Mouse (Mus musculus) MEL (cell line): Measurements from ENCODE around the gene Med23.

ENCODE experiments used
- CHD2 ChIP-seq: IDR thresholded peaks from 2 replicates; pipeline ENCODE4 v1.6.1; 2011; ENCODE audit warnings: low read length, improper control_type of control experiment
- CTCF ChIP-seq, 3 experiments: IDR thresholded peaks in 2 of 3; conservative IDR thresholded peaks in 1 of 3; 2 replicates each; pipeline ENCODE4 v1.5.1; 2011 to 2012; ENCODE audit warnings: low read length in 3 of 3, low read depth in 2 of 3, mild to moderate bottlenecking in 2 of 3, improper control_type of control experiment in 1 of 3, inconsistent platforms in 1 of 3, mixed read lengths in 1 of 3, moderate library complexity in 1 of 3; ENCODE audit not compliant: control insufficient read depth in 1 of 3, insufficient read depth in 1 of 3, poor library complexity in 1 of 3, severe bottlenecking in 1 of 3
- ELF1 ChIP-seq: IDR thresholded peaks from 2 replicates; pipeline ENCODE4 v1.6.1; 2014; ENCODE audit warnings: low read depth, mild to moderate bottlenecking, inconsistent platforms, low read length, improper control_type of control experiment, moderate library complexity
- EP300 ChIP-seq, 2 experiments: IDR thresholded peaks; 2 replicates each; pipeline ENCODE4 v1.6.1; 2011; ENCODE audit warnings: improper control_type of control experiment in 2 of 2, low read length in 2 of 2, low read depth in 1 of 2, mild to moderate bottlenecking in 1 of 2
- MAZ ChIP-seq: IDR thresholded peaks from 2 replicates; pipeline ENCODE4 v1.6.1; 2012; ENCODE audit warnings: low read depth, mild to moderate bottlenecking, inconsistent platforms, low read length, improper control_type of control experiment
- MYB ChIP-seq: IDR thresholded peaks from 2 replicates; pipeline ENCODE4 v1.6.1; 2011; ENCODE audit warnings: mild to moderate bottlenecking, low read depth, low read length, improper control_type of control experiment
- POLR2A ChIP-seq, 2 experiments: IDR thresholded peaks; 2 replicates each; pipeline ENCODE4 v1.6.1; 2011 to 2012; ENCODE audit warnings: low read length in 2 of 2, mild to moderate bottlenecking in 2 of 2, control low read depth in 1 of 2, improper control_type of control experiment in 1 of 2, low read depth in 1 of 2, moderate library complexity in 1 of 2; ENCODE audit not compliant: control insufficient read depth in 1 of 2, insufficient read depth in 1 of 2, poor library complexity in 1 of 2
- TCF12 ChIP-seq: IDR thresholded peaks from 2 replicates; pipeline ENCODE4 v1.6.1; 2014; ENCODE audit warnings: low read depth, mild to moderate bottlenecking, inconsistent platforms, low read length, improper control_type of control experiment, moderate library complexity
- UBTF ChIP-seq: IDR thresholded peaks from 2 replicates; pipeline ENCODE4 v1.6.1; 2012; ENCODE audit warnings: low read depth, mild to moderate bottlenecking, inconsistent platforms, low read length, improper control_type of control experiment, moderate library complexity, borderline replicate concordance; ENCODE audit not compliant: insufficient read depth

DNA sequence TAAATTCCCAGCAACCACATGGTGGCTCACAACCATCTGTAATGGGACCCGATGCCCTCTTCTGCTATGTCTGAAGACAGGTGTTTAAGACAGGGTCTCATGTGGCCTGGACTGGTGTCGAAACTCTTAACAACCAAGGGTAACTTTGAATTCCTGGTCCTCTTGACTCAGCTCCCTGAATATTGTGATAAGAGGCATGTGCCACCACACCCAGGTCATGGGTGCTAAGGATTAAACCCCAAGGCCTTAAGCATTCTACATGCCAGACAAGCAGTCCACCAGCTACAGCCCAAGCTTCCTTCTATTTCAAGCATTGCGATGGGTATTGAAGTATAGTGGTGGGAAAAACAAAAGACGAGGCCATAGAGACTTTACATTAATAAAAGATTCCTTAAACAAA is 41.6 kb upstream of the Med23 start:
- TF ChIP-seq EP300 (IDR thresholded peaks at IDR 0.05; ENCODE audit: low read depth in 1 of 2, low read length in 2 of 2) (no peak), UBTF (no peak), CTCF (IDR thresholded peaks at IDR 0.05 in 2 of 3, conservative IDR thresholded peaks at IDR 0.05 in 1 of 3; ENCODE audit: control insufficient read depth in 1 of 3, insufficient read depth in 1 of 3, low read depth in 2 of 3, low read length in 3 of 3, poor library complexity in 1 of 3, severe bottlenecking in 1 of 3) (no peak), MAZ (no peak), CHD2 (no peak), ELF1 (no peak), MYB (no peak), POLR2A (IDR thresholded peaks at IDR 0.05; ENCODE audit: control insufficient read depth in 1 of 2, insufficient read depth in 1 of 2, low read depth in 1 of 2, low read length in 2 of 2, poor library complexity in 1 of 2) (no peak), TCF12 (no peak)
